Mouse (Mus musculus) limb, embryonic 15.5 days (tissue): Measurements from ENCODE around the gene Psenen. TPM values are rescaled to one million over a fixed set of nuclear protein-coding genes. Genes with fewer than 3 reads are reported as not detected.

Experiments
- ATAC-seq: fragments of 200-750 bp; cut with Nextera tagmentation; 2 replicates; pipeline ENCODE4 v1.8.0; 2017; ENCODE audit warnings: low read depth, moderate TSS enrichment; ENCODE audit not compliant: insufficient number of reproducible peaks, low FRiP score, low TSS enrichment
- H3K27ac ChIP-seq: fragments of 300-500 bp; sonication (generic); 2 replicates; pipeline ENCODE4 v1.5.1; 2015; ENCODE audit warnings: moderate library complexity, mild to moderate bottlenecking, inconsistent platforms
- H3K27me3 ChIP-seq: fragments of 300-500 bp; sonication (generic); 2 replicates; pipeline ENCODE4 v1.6.1; 2015; ENCODE audit warnings: inconsistent platforms
- H3K36me3 ChIP-seq: fragments of 300-500 bp; sonication (generic); 2 replicates; pipeline ENCODE4 v1.6.1; 2015; ENCODE audit warnings: inconsistent platforms
- H3K4me1 ChIP-seq: fragments of 300-500 bp; sonication (generic); 2 replicates; pipeline ENCODE4 v1.6.1; 2015; ENCODE audit warnings: inconsistent platforms
- H3K4me2 ChIP-seq: fragments of 300-500 bp; sonication (generic); 2 replicates; pipeline ENCODE4 v1.6.1; 2015; ENCODE audit warnings: mild to moderate bottlenecking, inconsistent platforms
- H3K4me3 ChIP-seq: fragments of 300-500 bp; sonication (generic); 2 replicates; pipeline ENCODE4 v1.5.1; 2015; ENCODE audit warnings: mild to moderate bottlenecking, inconsistent platforms
- H3K9ac ChIP-seq: fragments of 300-500 bp; sonication (generic); 2 replicates; pipeline ENCODE4 v1.6.1; 2015; ENCODE audit warnings: inconsistent platforms
- H3K9me3 ChIP-seq: fragments of 300-500 bp; sonication (generic); 2 replicates; pipeline ENCODE4 v1.6.1; 2016; ENCODE audit warnings: inconsistent platforms
- WGBS: fragments of 180-500 bp; shearing (Covaris S2); methylation state at CpG from one replicate; pipeline ENCODE4 v1.1.7; 2015; 5-methylcytosine and 5-hydroxymethylcytosine counted together
- polyA plus RNA-seq: library from polyadenylated mRNA; unstranded; fragments of >200 nt; fragmentation: Nextera tagmentation; extraction: Ambion mirVana; gene quantifications from 2 replicates; pipeline ENCODE4 v1.2.1, GENCODE M21; 2015

Gene Psenen
- polyA plus RNA-seq, 1 experiment from 2014 or later: 146 TPM

DNA sequence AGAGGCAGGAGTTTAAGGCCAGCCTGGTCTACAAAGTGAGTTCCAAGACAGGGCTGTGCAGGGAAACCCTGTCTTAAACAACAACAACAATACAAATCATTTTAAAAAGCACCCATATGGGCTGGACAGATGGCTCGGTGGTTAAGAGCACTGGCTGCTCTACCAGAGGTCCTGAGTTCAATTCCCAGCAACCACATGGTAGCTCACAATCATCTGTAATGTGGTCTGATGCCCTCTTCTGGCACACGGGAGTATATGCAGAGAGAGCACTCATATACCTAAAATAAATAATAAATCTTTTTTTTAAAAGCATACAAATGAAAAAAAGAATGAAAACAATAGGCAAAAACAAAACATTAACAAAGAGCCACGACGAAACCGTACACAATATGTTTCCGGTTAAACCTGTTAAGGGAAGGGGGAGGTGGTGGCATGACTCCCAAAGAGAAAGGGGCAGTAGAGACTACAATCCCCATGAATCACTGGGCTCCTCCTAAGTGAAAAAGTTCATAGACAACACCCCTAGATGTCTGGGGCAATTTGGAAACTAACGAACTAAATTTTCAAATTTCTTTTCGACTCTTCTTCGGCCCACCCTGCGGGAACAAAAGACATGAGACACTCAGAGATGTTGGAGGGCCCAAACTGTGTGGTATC lies 11.9 kb downstream of the Psenen start:
- H3K4me3 ChIP-seq: peak overlapping the region; percentile 79
- peaks cover 17% of the 10 kb centered on the region for H3K4me1 ChIP-seq
- H3K4me2 ChIP-seq: peak overlapping the region; percentile 96
- 2% methylated on average over 10 of the region's 10 CpGs for WGBS
- H3K27ac ChIP-seq: peak overlapping the region; percentile 99
- peak; percentile 59 for ATAC-seq
- H3K9me3 ChIP-seq: no peaks in the 10 kb centered on the region
- peak overlapping the region; percentile 69 for H3K9ac ChIP-seq
- no peaks in the 10 kb centered on the region for H3K27me3 ChIP-seq
- peaks cover 30% of the 10 kb centered on the region for H3K36me3 ChIP-seq

DNA sequence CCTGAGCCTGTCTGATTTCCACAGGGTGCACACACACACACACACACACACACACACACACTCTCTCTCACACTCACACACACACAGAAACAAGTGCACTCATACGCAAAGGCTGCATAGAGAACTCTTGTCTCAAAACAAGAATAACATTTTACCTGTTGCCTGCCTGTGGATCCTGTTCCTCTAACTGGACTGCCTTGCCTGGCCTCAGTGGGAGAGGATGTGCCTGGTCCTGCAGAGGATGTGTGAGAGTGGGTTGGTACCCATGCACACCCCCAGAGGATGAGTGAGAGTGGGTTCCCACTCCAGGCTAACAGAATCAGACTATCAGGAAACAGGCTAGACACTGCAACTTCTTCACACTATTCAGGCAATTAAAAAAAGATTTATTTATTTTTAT lies 12.8 kb downstream of the Psenen start:
- peaks cover 17% of the 10 kb centered on the region for H3K4me1 ChIP-seq
- H3K27me3 ChIP-seq: no peaks in the 10 kb centered on the region
- H3K4me2 ChIP-seq: no peak overlapping the region
- no peak overlapping the region for H3K9ac ChIP-seq
- 93% methylated on average over 1 of the region's 1 CpGs for WGBS
- ATAC-seq: no peak
- H3K4me3 ChIP-seq: no peak overlapping the region
- H3K36me3 ChIP-seq: peaks cover 29% of the 10 kb centered on the region
- H3K9me3 ChIP-seq: no peaks in the 10 kb centered on the region
- H3K27ac ChIP-seq: no peak overlapping the region

DNA sequence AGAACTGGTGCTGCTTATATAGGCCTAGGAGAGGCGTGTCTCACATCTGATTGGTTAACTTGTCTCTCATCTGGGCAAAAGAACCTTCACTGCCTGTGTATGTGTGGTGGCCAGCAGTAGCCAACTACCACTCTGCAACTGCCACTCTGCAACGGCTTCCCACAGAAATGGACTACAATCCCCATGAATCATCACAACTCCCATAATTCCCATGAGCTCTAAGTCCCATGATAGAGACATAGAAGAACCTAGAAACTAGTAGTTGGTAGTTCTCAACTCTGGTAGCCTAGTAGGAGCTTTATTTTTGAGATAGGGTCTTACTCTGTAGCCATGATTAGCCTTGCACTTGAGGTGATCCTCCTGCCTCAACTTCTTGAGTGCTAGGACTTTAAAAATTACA lies 13.5 kb downstream of the Psenen start:
- Histone ChIP-seq H3K9ac (no peak overlapping the region), H3K4me2 (no peak overlapping the region), H3K9me3 (no peaks in the 10 kb centered on the region), H3K4me1 (peaks cover 17% of the 10 kb centered on the region), H3K4me3 (no peak overlapping the region), H3K27me3 (no peaks in the 10 kb centered on the region), H3K36me3 (peaks cover 25% of the 10 kb centered on the region), H3K27ac (no peak overlapping the region)
- no peak for ATAC-seq
- 79% methylated on average over 2 of the region's 2 CpGs for WGBS

DNA sequence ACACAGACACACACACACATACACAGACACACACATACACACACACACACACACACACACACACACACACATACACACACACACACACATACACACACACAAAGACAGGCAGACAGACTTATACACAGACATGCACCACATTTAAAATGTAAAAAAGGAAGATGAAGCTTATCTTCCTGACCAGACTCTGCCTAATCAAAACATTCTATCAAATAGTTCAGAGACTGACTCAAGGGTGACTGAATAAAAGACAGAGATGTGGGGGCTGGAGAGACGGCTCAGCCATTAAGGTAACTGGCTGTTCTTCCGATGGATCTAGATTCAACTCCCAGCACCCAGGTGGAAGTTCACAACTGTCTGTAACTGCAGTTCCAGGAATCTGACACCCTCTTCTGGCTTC lies 19.1 kb downstream of the Psenen start:
- no peaks in the 10 kb centered on the region for H3K4me1 ChIP-seq
- no peak overlapping the region for H3K4me2 ChIP-seq
- ATAC-seq: no peak
- WGBS: 91% methylated on average over 2 of the region's 2 CpGs
- no peak overlapping the region for H3K4me3 ChIP-seq
- peaks cover 53% of the 10 kb centered on the region for H3K36me3 ChIP-seq
- H3K9me3 ChIP-seq: no peaks in the 10 kb centered on the region
- no peak overlapping the region for H3K27ac ChIP-seq
- H3K27me3 ChIP-seq: no peaks in the 10 kb centered on the region
- H3K9ac ChIP-seq: no peak overlapping the region

DNA sequence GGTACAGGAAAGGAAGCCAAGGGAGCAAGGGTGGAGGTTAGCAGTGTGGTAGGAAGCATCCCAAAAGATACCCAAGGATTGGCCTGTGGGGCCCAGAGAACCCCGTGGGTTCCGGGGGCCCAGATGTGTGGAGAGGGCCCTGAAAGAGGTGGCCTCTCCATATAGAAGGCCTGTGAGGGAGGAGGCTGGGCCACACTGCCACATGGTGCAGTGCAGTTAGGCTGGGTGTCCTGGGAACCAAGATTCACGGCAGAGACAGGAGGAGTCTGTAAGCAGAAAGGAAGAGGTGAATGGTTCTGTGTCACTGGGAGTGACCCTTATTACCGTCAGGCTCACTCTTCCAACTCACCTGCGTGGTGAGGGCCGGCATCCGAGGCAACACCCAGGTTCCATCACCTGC lies 22.9 kb downstream of the Psenen start:
- Histone ChIP-seq H3K9me3 (no peaks in the 10 kb centered on the region), H3K4me3 (no peak overlapping the region), H3K4me1 (peaks cover 2% of the 10 kb centered on the region), H3K9ac (no peak overlapping the region; the same call in 1 of the 2 replicates), H3K27me3 (no peaks in the 10 kb centered on the region), H3K27ac (no peak overlapping the region), H3K4me2 (no peak overlapping the region), H3K36me3 (peaks cover 41% of the 10 kb centered on the region)
- ATAC-seq: no peak
- 82% methylated on average over 7 of the region's 7 CpGs for WGBS

DNA sequence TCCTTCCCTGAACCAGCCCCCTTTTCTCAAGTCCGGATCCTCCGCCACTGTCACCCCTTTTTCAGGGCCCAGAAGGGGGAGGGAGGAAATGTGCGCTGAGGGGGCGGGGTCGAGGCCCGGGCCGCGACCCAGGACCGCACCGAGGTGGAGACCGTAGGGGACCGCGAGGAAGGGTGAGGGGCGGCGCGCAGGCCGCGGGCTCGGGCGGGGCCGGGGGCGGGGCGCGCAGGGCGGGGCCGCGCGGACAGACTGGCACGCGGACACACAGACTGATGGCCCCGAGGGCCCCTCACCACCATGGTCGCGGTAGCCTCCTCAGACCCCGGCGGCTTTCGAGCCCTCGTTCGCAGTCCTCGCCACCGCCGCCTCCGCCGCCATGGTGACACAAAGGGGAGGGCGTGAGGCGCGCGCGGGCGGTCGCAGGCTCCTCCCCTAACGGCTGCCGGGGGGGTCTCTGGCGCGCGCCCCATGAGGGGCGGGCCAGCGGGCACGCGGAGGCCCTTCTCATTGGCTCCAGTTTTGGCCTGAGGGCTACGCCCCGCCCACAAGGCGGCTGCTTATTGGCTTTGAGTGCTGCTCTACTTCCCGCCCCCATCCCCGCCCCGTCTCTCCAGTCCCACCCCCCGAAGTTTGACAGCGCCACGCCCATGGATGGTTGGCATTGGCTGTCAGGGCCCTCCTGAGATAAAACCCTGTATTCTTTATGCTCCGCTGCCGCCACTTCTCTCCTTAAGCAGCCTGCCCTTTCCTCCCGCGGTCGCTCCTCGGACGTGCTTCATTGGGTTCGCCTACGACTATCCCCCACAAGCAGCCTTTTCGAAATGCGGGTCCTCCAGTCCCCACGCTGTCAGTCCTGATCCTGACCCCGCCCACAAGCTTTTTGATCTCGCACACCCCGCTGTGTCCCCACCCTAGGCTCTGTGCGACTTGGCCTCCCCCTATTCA lies 28.5 kb downstream of the Psenen start, which contains the start of gene Arhgap33:
TSS of gene Arhgap33 (minus strand) at position 428 of the 945 bp plus-strand sequence.
- peaks cover 32% of the 10 kb centered on the region for H3K36me3 ChIP-seq
- WGBS: under 1% methylated on average over 49 of the region's 84 CpGs
- peak within 1 kb of the TSS; percentile 69 for H3K9ac ChIP-seq
- H3K27me3 ChIP-seq: no peaks in the 10 kb centered on the region
- H3K27ac ChIP-seq: peak within 1 kb of the TSS; percentile 72; the same call in 1 of the 2 replicates
- peak within 1 kb of the TSS; percentile 87 for H3K4me2 ChIP-seq
- peak within 1 kb of the TSS; percentile 78 for H3K4me3 ChIP-seq
- H3K4me1 ChIP-seq: peaks cover 24% of the 10 kb centered on the region
- ATAC-seq: peak; percentile 93
- H3K9me3 ChIP-seq: no peaks in the 10 kb centered on the region

DNA sequence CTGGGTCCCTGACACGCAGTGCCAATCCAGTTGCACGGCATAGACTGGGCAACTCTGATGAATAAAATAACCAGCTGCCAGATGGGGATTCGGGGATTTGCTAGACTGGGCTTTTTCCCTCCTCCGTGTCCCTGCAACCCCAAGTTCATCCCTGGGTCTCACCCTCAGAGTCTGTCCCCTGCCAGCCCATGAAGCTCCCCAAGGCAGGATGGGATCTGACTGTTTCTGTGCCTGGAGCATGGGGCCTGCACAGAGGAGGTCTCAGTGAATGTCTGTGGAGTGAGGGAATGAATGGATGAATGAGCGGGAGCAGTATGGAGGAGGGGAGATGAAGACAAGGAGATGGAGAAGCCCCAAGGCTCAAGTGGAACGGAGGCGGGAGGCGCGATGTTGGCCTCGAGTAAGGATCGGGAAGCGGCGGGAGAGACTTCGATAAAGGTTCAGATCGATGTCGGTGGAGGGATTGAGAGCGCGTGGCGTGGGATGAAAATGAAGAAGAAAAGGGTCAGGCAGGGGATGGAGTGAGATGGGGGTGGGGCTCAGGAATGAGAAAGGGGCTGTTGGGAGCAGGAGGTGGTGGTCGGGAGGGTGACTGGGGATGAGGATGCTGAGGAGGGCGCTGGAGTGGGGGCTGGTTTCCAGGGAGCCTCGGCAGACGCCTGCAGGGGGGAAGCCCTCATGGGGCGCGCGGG lies 29.3 kb downstream of the Psenen start:
- H3K4me3 ChIP-seq: peak overlapping the region; percentile 78
- no peaks in the 10 kb centered on the region for H3K27me3 ChIP-seq
- 8% methylated on average over 20 of the region's 26 CpGs for WGBS
- peak overlapping the region; percentile 87 for H3K4me2 ChIP-seq
- no peak; the same call in 1 of the 2 replicates for ATAC-seq
- peaks cover 33% of the 10 kb centered on the region for H3K36me3 ChIP-seq
- peak overlapping the region; percentile 69 for H3K9ac ChIP-seq
- H3K9me3 ChIP-seq: no peaks in the 10 kb centered on the region
- peaks cover 24% of the 10 kb centered on the region for H3K4me1 ChIP-seq
- no peak overlapping the region for H3K27ac ChIP-seq

DNA sequence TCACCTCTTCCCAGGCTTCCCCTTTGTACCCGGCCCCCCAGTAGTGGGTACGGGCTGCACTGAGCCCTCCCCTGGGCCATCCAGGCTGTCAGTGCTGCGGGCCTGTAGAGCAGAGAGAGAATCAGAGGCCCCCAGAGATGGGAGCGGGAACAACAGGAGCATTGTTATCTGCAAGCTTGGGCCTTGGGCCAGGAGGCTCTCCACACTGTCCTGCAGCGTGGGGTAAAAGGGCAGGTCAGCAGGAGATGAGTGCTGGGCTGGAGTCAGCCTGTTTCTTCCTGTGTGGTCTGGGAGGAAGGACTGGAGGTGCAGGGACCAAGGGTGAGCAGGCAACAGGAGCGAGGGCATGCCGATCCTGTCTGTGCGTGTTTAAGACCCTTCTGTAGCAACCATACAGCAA lies 30.5 kb downstream of the Psenen start:
- H3K27ac ChIP-seq: no peak overlapping the region
- no peak for ATAC-seq
- no peak overlapping the region for H3K4me3 ChIP-seq
- peaks cover 44% of the 10 kb centered on the region for H3K36me3 ChIP-seq
- no peaks in the 10 kb centered on the region for H3K27me3 ChIP-seq
- WGBS: 51% methylated on average over 8 of the region's 8 CpGs
- H3K9ac ChIP-seq: no peak overlapping the region
- no peak overlapping the region for H3K4me2 ChIP-seq
- H3K9me3 ChIP-seq: no peaks in the 10 kb centered on the region
- H3K4me1 ChIP-seq: peaks cover 24% of the 10 kb centered on the region

DNA sequence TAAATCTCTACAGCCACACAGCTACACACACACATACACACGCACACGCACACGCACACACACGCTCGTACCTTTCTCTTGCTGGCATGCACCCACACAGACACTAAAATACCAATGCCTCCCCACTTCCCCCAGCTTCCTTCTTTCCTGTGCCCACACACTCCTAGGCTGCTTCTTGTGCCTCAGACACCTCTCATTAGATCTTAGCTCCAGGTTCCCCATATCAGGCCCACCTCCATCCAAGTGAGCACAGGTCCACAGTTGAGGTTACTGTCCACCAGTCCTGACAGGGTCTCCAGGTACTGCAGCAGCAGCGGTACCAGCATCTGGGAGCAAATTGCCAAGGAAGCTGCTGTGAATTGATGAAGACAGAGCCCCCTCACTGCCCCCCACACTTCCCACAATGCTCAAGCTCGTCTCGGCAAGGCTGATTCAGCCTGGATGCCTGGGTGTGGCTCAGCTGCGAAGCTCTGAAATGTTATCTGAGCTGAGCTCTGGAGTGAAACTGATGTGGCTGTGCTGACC lies 32.1 kb downstream of the Psenen start:
- Histone ChIP-seq H3K36me3 (peaks cover 58% of the 10 kb centered on the region), H3K9me3 (no peaks in the 10 kb centered on the region), H3K9ac (no peak overlapping the region), H3K4me1 (peaks cover 33% of the 10 kb centered on the region), H3K4me3 (no peak overlapping the region), H3K4me2 (no peak overlapping the region), H3K27me3 (no peaks in the 10 kb centered on the region), H3K27ac (no peak overlapping the region)
- ATAC-seq: no peak
- WGBS: 80% methylated on average over 9 of the region's 9 CpGs

DNA sequence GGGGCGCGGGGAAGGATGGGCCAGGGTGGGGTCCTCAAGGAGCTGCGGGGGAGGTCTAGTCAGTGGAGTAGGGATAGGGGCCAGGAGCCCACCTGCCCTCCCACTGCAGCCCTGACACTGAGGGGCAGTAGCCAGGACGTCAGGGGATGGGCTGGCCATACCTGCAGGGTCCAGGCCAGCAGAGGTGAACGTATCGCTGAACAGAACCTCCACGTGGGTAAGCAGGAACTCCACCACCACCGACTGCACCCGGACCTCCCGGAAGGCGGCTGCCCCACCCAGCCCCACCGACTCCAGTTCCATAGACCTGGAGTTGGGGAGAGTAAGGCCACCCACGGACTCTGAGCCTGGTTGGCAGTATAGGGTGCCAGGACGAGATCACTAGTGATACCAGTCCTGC lies 36.4 kb downstream of the Psenen start:
- ATAC-seq: no peak
- Histone ChIP-seq H3K4me1 (peaks cover 15% of the 10 kb centered on the region), H3K36me3 (peaks cover 77% of the 10 kb centered on the region), H3K27ac (no peak overlapping the region), H3K9ac (no peak overlapping the region), H3K9me3 (no peaks in the 10 kb centered on the region), H3K27me3 (no peaks in the 10 kb centered on the region), H3K4me3 (0 out of 2 replicates have a peak overlapping the region, but pooled peaks have one; percentile 20), H3K4me2 (no peak overlapping the region)
- WGBS: 80% methylated on average over 14 of the region's 14 CpGs

DNA sequence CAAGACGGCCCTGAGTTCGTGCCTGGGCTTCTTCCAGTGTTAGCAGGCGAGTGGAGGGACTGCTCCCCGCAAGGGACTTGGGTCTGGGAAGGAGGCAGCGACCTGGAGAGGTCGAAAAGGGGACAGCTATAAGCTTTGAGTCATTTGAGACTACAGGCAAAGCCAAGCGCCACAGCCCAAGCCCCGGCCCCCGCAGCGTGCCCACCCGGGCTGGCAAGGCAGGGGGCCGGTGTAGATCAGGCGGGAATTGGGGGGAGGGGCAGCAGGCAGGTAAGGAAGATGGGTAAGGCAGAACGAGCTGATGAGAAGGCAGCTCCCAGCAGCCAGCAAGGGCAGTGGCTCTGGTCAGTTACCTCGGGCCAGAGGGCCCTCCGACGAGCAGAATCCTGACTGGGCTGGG lies 37.0 kb downstream of the Psenen start:
- peak overlapping the region; percentile 71 for H3K27ac ChIP-seq
- H3K9me3 ChIP-seq: no peaks in the 10 kb centered on the region
- H3K4me1 ChIP-seq: peaks cover 15% of the 10 kb centered on the region
- ATAC-seq: no peak
- WGBS: 27% methylated on average over 17 of the region's 17 CpGs
- no peaks in the 10 kb centered on the region for H3K27me3 ChIP-seq
- no peak overlapping the region for H3K9ac ChIP-seq
- H3K4me3 ChIP-seq: peak overlapping the region; percentile 20
- H3K4me2 ChIP-seq: peak overlapping the region; percentile 32
- H3K36me3 ChIP-seq: peaks cover 71% of the 10 kb centered on the region
